ENCODE assay signal across 8 mouse cellular contexts in genomic region chr7:25105411-25106160, GRCm38 (mm10). TPM values are rescaled to one million over a fixed set of nuclear protein-coding genes. Genes with fewer than 3 reads are reported as not detected.
DNase-seq lines count a peak whose midpoint lies in the region; ATAC-seq and TF ChIP-seq lines count a peak whose summit lies in the region.

No protein-coding gene starts in this region.

- no peak for TF ChIP-seq EP300 in liver, embryonic 14.5 days (IDR thresholded peaks at IDR 0.05; ENCODE audit: low read depth)

- H3K27ac ChIP-seq in liver, embryonic 14.5 days: no peak overlapping the region
- peak overlapping the region; percentile 52; the same call in 1 of the 2 replicates for H3K27ac ChIP-seq in neural tube, embryonic 13.5 days (replicated peaks)

- no peaks in the 10 kb centered on the region for H3K36me3 ChIP-seq in liver, embryonic 14.5 days (replicated peaks; ENCODE audit: control insufficient read depth, insufficient read depth, low read depth)
- H3K36me3 ChIP-seq in neural tube, embryonic 13.5 days: 0 out of 2 replicates have a peak, but pooled peaks cover under 1% of the 10 kb centered on the region

- peak; percentile 96 for TF ChIP-seq CTCF in liver, embryonic 14.5 days (IDR thresholded peaks at IDR 0.05; ENCODE audit: low read depth)

- H3K4me1 ChIP-seq in liver, embryonic 14.5 days (replicated peaks; ENCODE audit: control insufficient read depth in 2 of 2, insufficient read depth in 2 of 2, low read length in 1 of 2): 0 out of 4 replicates have a peak, but pooled peaks cover 0 to 2% of the 10 kb centered on the region in 2 experiments
- H3K4me1 ChIP-seq in neural tube, embryonic 13.5 days (replicated peaks): no peaks in the 10 kb centered on the region; the same call in 1 of the 2 replicates

- H3K4me3 ChIP-seq in liver, embryonic 14.5 days (ENCODE audit: insufficient read depth in 1 of 2, low read depth in 2 of 2, low read length in 2 of 2): no peak overlapping the region
- no peak overlapping the region for H3K4me3 ChIP-seq in neural tube, embryonic 13.5 days

- WGBS in liver, embryonic 14.5 days (ENCODE audit: insufficient replicate concordance): 15% methylated on average over 17 of the region's 17 CpGs
- WGBS in neural tube, embryonic 13.5 days: 20% methylated on average over 17 of the region's 17 CpGs

- H3K4me2 ChIP-seq in liver, embryonic 14.5 days (ENCODE audit: low read depth): no peak overlapping the region
- 0 out of 2 replicates have a peak overlapping the region, but pooled peaks have one; percentile 5 for H3K4me2 ChIP-seq in neural tube, embryonic 13.5 days

- DNase-seq in CD4-positive, CD25-positive, alpha-beta regulatory T cell, adult 2 months (ENCODE audit: low read depth, low spot score): peak; percentile 93
- DNase-seq in adrenal gland, adult 8-10 months: peak; percentile 53
- DNase-seq in embryo, embryonic 10.5 days (ENCODE audit: low spot score): peak; percentile 93
- peak; percentile 81 for DNase-seq in kidney, postnatal 10 days
- DNase-seq in liver, embryonic 14.5 days (ENCODE audit: low read depth in 3 of 3, low spot score in 3 of 3): peak; percentile 46 to 63 (median 47)
- peak; percentile 84 for DNase-seq in testis, postnatal 10 days (ENCODE audit: low spot score)

- ATAC-seq in granulocyte monocyte progenitor cell, adult 5-6 weeks (replicated peaks; ENCODE audit: poor library complexity, severe bottlenecking): peak; percentile 83
- ATAC-seq in liver, embryonic 14.5 days (ENCODE audit: insufficient read depth): no peak
- peak; percentile 50; the same call in 1 of the 2 replicates for ATAC-seq in neural tube, embryonic 13.5 days (ENCODE audit: low read depth)

- no peaks in the 10 kb centered on the region for H3K9me3 ChIP-seq in liver, embryonic 14.5 days (ENCODE audit: control insufficient read depth, low read length)
- H3K9me3 ChIP-seq in neural tube, embryonic 13.5 days: no peaks in the 10 kb centered on the region

- H3K9ac ChIP-seq in liver, embryonic 14.5 days (replicated peaks): no peak overlapping the region
- no peak overlapping the region for H3K9ac ChIP-seq in neural tube, embryonic 13.5 days

- no peaks in the 10 kb centered on the region for H3K27me3 ChIP-seq in liver, embryonic 14.5 days (ENCODE audit: control insufficient read depth, insufficient read depth, low read length)
- no peaks in the 10 kb centered on the region for H3K27me3 ChIP-seq in neural tube, embryonic 13.5 days

RNA-seq across cellular contexts. Expression of gene Zfp574, which starts 33.2 kb away (rescaled TPM):
- 10 to 100 TPM; 20.2 to 25.0 (median 22.1) TPM for total RNA-seq in adrenal gland, adult 8-10 months (2022)
- 6.7 and 13.2 TPM in 2 replicates for total RNA-seq in granulocyte monocyte progenitor cell, adult 5-6 weeks (2014; fragmentation: Nextera tagmentation)
- 5.6 and 6.5 TPM in 2 replicates for total RNA-seq in granulocyte monocyte progenitor cell, adult 5-6 weeks (2017)
- polyA plus RNA-seq in liver, embryonic 14.5 days (2012; rRNA removed): 6.3 and 6.9 TPM in 2 replicates
- polyA plus RNA-seq in liver, embryonic 14.5 days (2014; fragmentation: Nextera tagmentation; extraction: Ambion mirVana): 6.6 and 7.3 TPM in 2 replicates
- polyA plus RNA-seq in neural tube, embryonic 13.5 days (2015; fragmentation: Nextera tagmentation; extraction: Ambion mirVana): 32.8 and 35.4 TPM in 2 replicates

RNA-seq across cellular contexts. Expression of gene Grik5, which starts 33.4 kb away (rescaled TPM):
- 10 to 100 TPM; 13.8 to 43.0 (median 24.7) TPM for total RNA-seq in adrenal gland, adult 8-10 months (2022)
- total RNA-seq in granulocyte monocyte progenitor cell, adult 5-6 weeks (2014; fragmentation: Nextera tagmentation): 5.0 and 9.4 TPM in 2 replicates
- total RNA-seq in granulocyte monocyte progenitor cell, adult 5-6 weeks (2017): 0.72 and 1.8 TPM in 2 replicates
- 4.9 and 6.1 TPM in 2 replicates for polyA plus RNA-seq in liver, embryonic 14.5 days (2012; rRNA removed)
- 0.37 and 0.54 TPM in 2 replicates for polyA plus RNA-seq in liver, embryonic 14.5 days (2014; fragmentation: Nextera tagmentation; extraction: Ambion mirVana)
- 15.2 and 15.3 TPM in 2 replicates for polyA plus RNA-seq in neural tube, embryonic 13.5 days (2015; fragmentation: Nextera tagmentation; extraction: Ambion mirVana)
